Mouse (Mus musculus) mesoderm, embryonic 11.5 days (tissue): Measurements from ENCODE around the gene Nlrp9b.
"Not testable (repeated sequence)": the region's sequence is repeated elsewhere in the genome, so short reads cannot be mapped to it uniquely, and the experiment has no call there.

Experiments used
- DNase-seq: peaks from one replicate; pipeline ENCODE4 v3.0.0-alpha.2; 2012; ENCODE audit warnings: low read depth, low spot score

The Nlrp9b gene

GRCm38 (mm10) chr7:20122479-20122878 is 131.2 kb downstream of the Nlrp9b start, which contains the start of gene Gm16442:
Gene Gm16442 (minus strand): TSS chr7:20122579.
- DNase-seq = not testable (repeated sequence)
